Mouse (Mus musculus): ENCODE data around the gene Atp6v0b. TPM values are rescaled to one million over a fixed set of nuclear protein-coding genes. Genes with fewer than 3 reads are reported as not detected.

Gene Atp6v0b
- polyA plus RNA-seq, 1 experiment from 2014 or later = 150 TPM

- WGBS = 86% methylated on average over 4 of the region's 4 CpGs
- no peak for TF ChIP-seq CTCF (IDR thresholded peaks at IDR 0.05; ENCODE audit: low read depth)
- no peak overlapping the region for H3K27ac ChIP-seq (ENCODE audit: low read depth)
- H3K4me1 ChIP-seq (ENCODE audit: insufficient read depth) = peaks cover 19% of the 10 kb centered on the region
- no peak for DNase-seq
- H3K36me3 ChIP-seq (ENCODE audit: insufficient read depth) = no peaks in the 10 kb centered on the region; the same call in 1 of the 2 replicates
- no peak overlapping the region for H3K9ac ChIP-seq
- no peaks in the 10 kb centered on the region for H3K27me3 ChIP-seq (ENCODE audit: insufficient read depth, low read length)
- H3K4me2 ChIP-seq = no peak overlapping the region
- no peaks in the 10 kb centered on the region for H3K9me3 ChIP-seq (ENCODE audit: low read depth, low read length)
- ATAC-seq (ENCODE audit: insufficient read depth) = no peak
- no peak overlapping the region for H3K4me3 ChIP-seq (ENCODE audit: low read depth, low read length)
Observed at GRCm38 (mm10) chr4:117917402-117917801, 30.3 kb upstream of the Atp6v0b start.

- Histone ChIP-seq H3K9ac (no peak overlapping the region), H3K36me3 (ENCODE audit: insufficient read depth) (peaks cover 10% of the 10 kb centered on the region), H3K27ac (ENCODE audit: low read depth) (no peak overlapping the region), H3K9me3 (ENCODE audit: low read depth, low read length) (no peaks in the 10 kb centered on the region), H3K27me3 (ENCODE audit: insufficient read depth, low read length) (no peaks in the 10 kb centered on the region), H3K4me2 (peak overlapping the region; percentile 99), H3K4me1 (ENCODE audit: insufficient read depth) (peaks cover 19% of the 10 kb centered on the region), H3K4me3 (ENCODE audit: low read depth, low read length) (peak overlapping the region; percentile 81; the same call in 1 of the 2 replicates)
- 63% methylated on average over 5 of the region's 5 CpGs for WGBS
- ATAC-seq (ENCODE audit: insufficient read depth) (no peak), DNase-seq (no peak)
- TF ChIP-seq CTCF (IDR thresholded peaks at IDR 0.05; ENCODE audit: low read depth) = no peak
Observed at GRCm38 (mm10) chr4:117916386-117916785, 29.3 kb upstream of the Atp6v0b start.

- Histone ChIP-seq H3K4me1 (ENCODE audit: insufficient read depth) (peaks cover 19% of the 10 kb centered on the region), H3K4me2 (peak overlapping the region; percentile 99), H3K4me3 (ENCODE audit: low read depth, low read length) (peak overlapping the region; percentile 81), H3K27me3 (ENCODE audit: insufficient read depth, low read length) (no peaks in the 10 kb centered on the region), H3K9me3 (ENCODE audit: low read depth, low read length) (no peaks in the 10 kb centered on the region), H3K9ac (peak overlapping the region; percentile 75), H3K27ac (ENCODE audit: low read depth) (peak overlapping the region; percentile 89; the same call in 1 of the 2 replicates), H3K36me3 (ENCODE audit: insufficient read depth) (peaks cover 17% of the 10 kb centered on the region)
- DNase-seq (no peak), ATAC-seq (ENCODE audit: insufficient read depth) (no peak)
- 3% methylated on average over 19 of the region's 19 CpGs for WGBS
- no peak for TF ChIP-seq CTCF (IDR thresholded peaks at IDR 0.05; ENCODE audit: low read depth)
Observed at GRCm38 (mm10) chr4:117915489-117916105, 28.5 kb upstream of the Atp6v0b start.

- H3K4me3 ChIP-seq (ENCODE audit: low read depth, low read length) = peak within 1 kb of the TSS; percentile 81
- peaks cover 19% of the 10 kb centered on the region for H3K4me1 ChIP-seq (ENCODE audit: insufficient read depth)
- peak within 1 kb of the TSS; percentile 89 for H3K27ac ChIP-seq (ENCODE audit: low read depth)
- H3K27me3 ChIP-seq (ENCODE audit: insufficient read depth, low read length) = no peaks in the 10 kb centered on the region
- peak within 1 kb of the TSS; percentile 99 for H3K4me2 ChIP-seq
- H3K36me3 ChIP-seq (ENCODE audit: insufficient read depth) = peaks cover 22% of the 10 kb centered on the region
- peak; percentile 58 for TF ChIP-seq CTCF (IDR thresholded peaks at IDR 0.05; ENCODE audit: low read depth)
- no peaks in the 10 kb centered on the region for H3K9me3 ChIP-seq (ENCODE audit: low read depth, low read length)
- WGBS = under 1% methylated on average over 61 of the region's 61 CpGs
- ATAC-seq (ENCODE audit: insufficient read depth) (peak; percentile 95), DNase-seq (peak; percentile 97)
- H3K9ac ChIP-seq = peak within 1 kb of the TSS; percentile 75
Observed at GRCm38 (mm10) chr4:117914591-117915442, 27.7 kb upstream of the Atp6v0b start, which contains the start of gene Ipo13. TSS of gene Ipo13 (minus strand) at chr4:117914999.

- DNase-seq (no peak), ATAC-seq (ENCODE audit: insufficient read depth) (no peak)
- Histone ChIP-seq H3K9me3 (ENCODE audit: low read depth, low read length) (no peaks in the 10 kb centered on the region), H3K4me3 (ENCODE audit: low read depth, low read length) (peak overlapping the region; percentile 81), H3K27ac (ENCODE audit: low read depth) (no peak overlapping the region), H3K9ac (peak overlapping the region; percentile 75), H3K27me3 (ENCODE audit: insufficient read depth, low read length) (no peaks in the 10 kb centered on the region), H3K4me2 (peak overlapping the region; percentile 99), H3K4me1 (ENCODE audit: insufficient read depth) (peaks cover 19% of the 10 kb centered on the region), H3K36me3 (ENCODE audit: insufficient read depth) (peaks cover 22% of the 10 kb centered on the region)
- WGBS = 20% methylated on average over 8 of the region's 8 CpGs
- no peak for TF ChIP-seq CTCF (IDR thresholded peaks at IDR 0.05; ENCODE audit: low read depth)
Observed at GRCm38 (mm10) chr4:117914031-117914430, 26.9 kb upstream of the Atp6v0b start.

- H3K4me3 ChIP-seq (ENCODE audit: low read depth, low read length) = peak overlapping the region; percentile 81
- peak overlapping the region; percentile 75; the same call in 1 of the 2 replicates for H3K9ac ChIP-seq
- peaks cover 22% of the 10 kb centered on the region for H3K36me3 ChIP-seq (ENCODE audit: insufficient read depth)
- 48% methylated on average over 3 of the region's 3 CpGs for WGBS
- ATAC-seq (ENCODE audit: insufficient read depth) (no peak), DNase-seq (peak; percentile 51)
- TF ChIP-seq CTCF (IDR thresholded peaks at IDR 0.05; ENCODE audit: low read depth) = no peak
- no peaks in the 10 kb centered on the region for H3K27me3 ChIP-seq (ENCODE audit: insufficient read depth, low read length)
- peaks cover 19% of the 10 kb centered on the region for H3K4me1 ChIP-seq (ENCODE audit: insufficient read depth)
- no peaks in the 10 kb centered on the region for H3K9me3 ChIP-seq (ENCODE audit: low read depth, low read length)
- no peak overlapping the region for H3K27ac ChIP-seq (ENCODE audit: low read depth)
- H3K4me2 ChIP-seq = peak overlapping the region; percentile 99
Observed at GRCm38 (mm10) chr4:117913421-117913820, 26.3 kb upstream of the Atp6v0b start.

Measured in lung, embryonic 14.5 days (tissue).